Mouse (Mus musculus) heart, postnatal 25 days (tissue): ENCODE measurements around the gene Ppp1r27. TPM values are rescaled to one million over a fixed set of nuclear protein-coding genes. Genes with fewer than 3 reads are reported as not detected.
"Not testable (repeated sequence)": the region's sequence is repeated elsewhere in the genome, so short reads cannot be mapped to it uniquely, and the experiment has no call there.

Experiments
- DNase-seq: peaks from one replicate; pipeline ENCODE4 v3.0.0; 2022; ENCODE audit warnings: low spot score
- intact Hi-C: fragments of 180-260 bp; cut with DNase I; formaldehyde crosslinking; loops from one replicate; pipeline ENCODE4 v1.15.1; 2025
- total RNA-seq, 2 experiments: library from RNA; stranded (reverse); gene quantifications; 2 replicates each; pipeline ENCODE4 v1.2.3; 2021

Gene Ppp1r27
- not detected for total RNA-seq

DNA sequence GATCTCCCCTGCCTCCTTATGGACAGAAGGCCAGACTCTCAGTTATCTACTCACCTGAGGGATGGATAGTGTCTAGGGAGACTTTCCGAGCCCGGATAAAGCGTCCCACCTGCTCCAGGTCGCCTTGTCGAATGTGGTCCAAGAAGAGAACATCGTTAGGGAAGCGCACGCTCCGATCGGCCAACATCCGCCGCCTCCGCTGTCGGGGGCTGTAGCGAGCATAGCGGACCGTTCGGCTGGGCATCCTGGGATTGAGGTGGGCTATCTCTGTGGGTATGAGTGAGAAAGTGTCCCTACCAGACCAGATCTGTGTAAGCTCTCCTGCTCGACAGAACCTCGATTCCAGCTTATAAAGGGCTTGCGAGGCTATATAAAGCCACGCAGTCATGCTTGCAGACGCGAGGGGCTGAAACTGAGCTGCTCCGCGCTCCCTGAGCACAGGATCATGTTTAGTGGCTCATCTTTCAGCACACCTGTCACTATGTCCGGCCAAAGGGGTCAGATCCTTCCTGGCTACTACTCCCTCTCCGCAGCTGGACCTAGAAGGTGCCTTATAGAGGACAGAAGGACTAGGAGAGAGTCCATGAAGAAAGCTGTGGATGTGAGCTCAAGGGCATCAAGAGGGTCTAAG, at the start of gene Ppp1r27:
Ppp1r27 (minus strand) TSS at position 323 of the 631 bp plus-strand sequence.
- no peak for DNase-seq
- intact Hi-C loops: no loop called here

DNA sequence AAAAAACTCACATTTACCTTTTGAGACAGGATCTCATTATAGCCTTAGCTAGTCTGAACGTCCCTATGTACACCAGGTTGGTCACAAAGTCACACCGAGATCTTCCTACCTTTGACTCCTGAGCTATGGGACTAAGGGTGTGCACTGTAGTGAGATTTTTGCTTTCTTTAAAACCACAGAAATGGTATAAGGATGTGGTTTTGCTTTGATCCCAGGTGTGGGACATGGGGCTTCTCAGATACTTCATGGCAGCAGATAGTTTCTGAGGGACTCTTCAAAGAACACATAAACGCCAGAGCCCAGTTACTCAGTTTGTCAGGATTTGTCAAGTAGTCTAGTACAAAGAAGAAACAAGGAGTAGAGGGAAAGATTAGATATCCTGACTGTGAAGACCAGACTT, 49.8 kb upstream of the Ppp1r27 start:
- intact Hi-C loops: no loop called here
- no peak for DNase-seq

DNA sequence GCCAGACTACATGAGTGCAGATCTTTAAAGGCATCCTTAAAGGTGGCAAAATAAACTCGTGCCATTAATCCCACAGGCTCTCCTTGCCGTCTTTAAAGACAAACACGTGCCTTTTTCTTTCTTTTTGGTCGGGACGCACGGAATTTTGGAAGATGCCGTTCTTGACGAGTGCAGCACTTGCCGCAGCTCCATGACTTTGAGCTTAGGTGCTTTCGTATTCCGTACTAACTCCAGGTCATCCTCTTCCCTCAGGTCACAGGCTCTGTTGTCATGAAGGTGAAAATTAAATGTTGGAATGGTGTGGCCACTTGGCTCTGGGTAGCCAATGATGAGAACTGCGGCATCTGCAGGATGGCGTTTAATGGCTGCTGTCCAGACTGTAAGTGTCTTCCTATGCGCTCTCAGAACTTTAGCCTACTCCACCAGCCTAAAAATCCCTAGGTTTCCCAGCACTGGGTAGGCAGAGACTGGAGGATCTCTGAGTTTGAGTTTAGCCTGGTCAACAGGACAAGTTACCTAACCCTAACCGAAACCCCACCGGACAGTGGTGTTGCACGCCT, 48.1 kb upstream of the Ppp1r27 start:
- intact Hi-C loops: no loop called here
- DNase-seq: no peak

DNA sequence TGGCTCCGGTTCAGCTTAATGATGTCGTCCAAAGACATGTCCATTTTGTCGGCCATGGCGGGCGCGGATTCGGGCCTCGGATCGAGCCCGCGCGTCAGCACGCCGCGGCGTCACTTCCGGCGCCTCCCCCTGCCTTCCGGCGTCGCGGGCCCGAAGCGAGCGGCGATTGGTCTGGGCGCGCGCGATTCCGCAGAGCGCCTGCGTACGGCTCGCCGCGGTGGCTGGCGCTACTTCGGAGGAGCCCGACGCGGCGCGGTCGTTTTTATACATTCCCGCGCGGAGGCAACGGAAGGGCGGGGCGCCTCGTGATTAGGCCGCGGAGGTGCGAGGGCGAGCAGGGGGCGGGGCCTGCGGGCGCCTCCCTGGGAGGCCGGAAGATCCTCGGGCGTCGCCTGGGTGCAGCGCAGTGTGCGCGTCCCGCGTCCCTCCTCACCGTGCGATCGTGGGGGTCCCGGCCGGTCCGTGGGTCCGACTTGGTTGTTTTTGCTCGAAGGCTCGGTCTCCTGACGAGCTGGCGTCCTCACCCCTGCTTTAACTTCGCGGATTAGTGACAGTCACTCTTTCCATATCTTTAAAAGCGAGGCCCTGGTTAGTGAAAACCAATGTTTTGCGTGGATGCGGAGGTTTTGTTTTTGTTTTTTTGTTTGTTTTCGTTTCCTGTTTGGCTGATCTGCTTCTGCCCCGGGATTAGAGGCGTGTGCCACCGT, 47.5 kb upstream of the Ppp1r27 start, which contains the start of the genes Alyref and Anapc11:
Alyref (minus strand) TSS at position 83 of the 707 bp plus-strand sequence.
Anapc11 (plus strand) TSS at position 139 of the 707 bp plus-strand sequence.
- DNase-seq: peak; percentile 87
- intact Hi-C loops: no loop called here

DNA sequence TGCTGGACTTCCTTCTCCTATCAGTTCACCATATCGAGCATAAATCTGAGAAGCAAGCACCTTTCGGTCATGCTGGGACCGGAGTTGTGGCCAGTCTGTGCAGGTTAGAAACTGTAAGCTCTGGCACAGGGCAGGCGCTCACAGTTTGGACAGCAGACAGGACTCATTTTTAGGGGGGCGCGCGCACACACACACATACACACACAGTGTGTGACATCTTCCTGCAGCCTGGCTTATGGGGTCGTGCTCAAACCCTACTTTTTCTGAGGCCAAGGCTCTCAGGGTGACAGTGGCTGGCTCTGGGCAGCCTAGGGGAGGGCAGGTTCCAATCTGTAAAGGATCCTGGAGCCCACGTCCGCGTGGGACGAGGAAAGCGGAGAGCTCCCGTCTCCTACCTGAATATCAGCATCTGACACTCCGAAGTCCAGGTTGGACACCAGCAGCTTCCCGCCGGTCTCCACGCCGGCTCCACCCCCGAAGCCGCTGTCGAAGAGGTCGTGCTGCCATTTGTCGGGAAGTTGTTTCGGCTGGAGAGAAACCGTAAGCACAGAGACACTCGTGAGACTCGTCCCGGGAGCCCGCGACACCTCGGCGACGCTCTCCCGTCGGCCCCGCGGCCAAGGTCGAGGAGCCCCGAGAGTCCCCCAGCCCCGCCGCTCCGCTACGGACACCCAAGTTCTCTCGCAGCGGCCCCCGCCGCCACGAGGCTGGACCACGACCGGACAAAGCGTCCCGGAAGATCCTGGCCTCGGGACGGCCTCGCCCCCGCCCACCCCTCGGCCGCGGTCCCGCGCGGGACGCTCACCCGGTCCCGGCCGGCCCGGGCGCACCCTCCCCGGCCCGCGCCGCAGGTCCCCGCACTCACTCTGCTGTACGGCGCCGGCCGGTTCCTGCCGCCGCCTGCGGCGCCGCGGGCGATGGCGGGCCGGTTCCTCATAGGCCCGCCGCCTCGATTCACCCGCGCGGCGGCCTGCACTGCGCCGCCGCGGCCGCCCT, 46.6 kb upstream of the Ppp1r27 start:
- intact Hi-C loops: loop anchor here (2.0 kb wide), 1 partner anchor 15 kb away; no protein-coding TSS in a partner anchor
- DNase-seq: no peak

DNA sequence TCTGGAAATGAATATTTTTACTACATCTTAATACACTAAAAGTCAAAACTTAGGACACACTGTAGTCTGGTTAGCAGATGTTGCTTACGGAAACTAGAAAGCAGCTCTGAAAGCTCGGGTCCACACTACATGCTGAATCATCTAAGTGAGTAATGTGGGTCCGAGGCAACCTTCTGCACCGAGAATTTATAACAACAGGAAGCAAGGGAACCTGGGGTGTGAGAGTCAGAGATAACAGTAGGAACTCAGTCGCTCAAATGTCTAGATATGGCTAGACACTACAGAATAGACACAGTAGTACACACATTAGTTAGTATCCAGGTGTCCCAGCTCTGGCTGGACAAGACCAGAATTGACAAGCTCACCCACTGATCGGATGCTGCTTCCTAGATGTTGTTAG, 37.6 kb upstream of the Ppp1r27 start:
- no peak for DNase-seq
- intact Hi-C loops: no loop called here

DNA sequence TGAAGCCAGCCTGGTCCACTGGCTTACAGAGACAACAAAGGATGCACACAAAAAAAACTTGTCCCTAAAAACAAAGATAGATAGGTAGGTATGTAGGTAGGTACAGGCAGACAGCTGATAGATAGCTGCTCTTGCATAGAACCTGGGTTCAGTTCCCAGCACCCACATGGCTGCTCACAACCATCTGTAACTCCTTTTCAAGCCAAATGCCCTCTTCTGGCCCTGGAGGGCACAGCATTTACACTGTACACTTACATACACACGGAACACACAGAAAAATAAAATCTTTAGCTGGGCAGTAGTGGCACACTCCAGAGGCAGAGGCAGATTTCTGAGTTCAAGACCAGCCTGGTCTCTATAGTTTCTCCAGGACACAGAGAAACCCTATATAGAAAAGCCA, 33.0 kb upstream of the Ppp1r27 start:
- intact Hi-C loops: loop anchor here (2.0 kb wide), 1 partner anchor 13 kb away; no protein-coding TSS in a partner anchor
- no peak for DNase-seq

DNA sequence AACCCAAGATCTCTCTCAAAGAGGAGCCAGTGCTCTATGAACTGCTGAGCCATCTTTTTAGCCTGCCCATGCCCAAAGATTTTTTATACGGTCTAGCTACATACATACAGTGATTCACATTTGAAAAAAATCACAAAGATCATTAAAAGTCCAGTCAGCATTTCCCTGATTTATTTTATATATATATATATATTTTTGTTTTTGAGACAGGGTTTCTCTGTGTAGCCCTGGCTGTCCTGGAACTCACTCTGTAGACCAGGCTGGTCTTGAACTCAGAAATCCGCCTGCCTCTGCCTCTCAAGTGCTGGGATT, 32.0 kb upstream of the Ppp1r27 start:
- DNase-seq: not testable (repeated sequence)
- intact Hi-C loops: loop anchor here (2.0 kb wide), 1 partner anchor 14 kb away; no protein-coding TSS in a partner anchor

DNA sequence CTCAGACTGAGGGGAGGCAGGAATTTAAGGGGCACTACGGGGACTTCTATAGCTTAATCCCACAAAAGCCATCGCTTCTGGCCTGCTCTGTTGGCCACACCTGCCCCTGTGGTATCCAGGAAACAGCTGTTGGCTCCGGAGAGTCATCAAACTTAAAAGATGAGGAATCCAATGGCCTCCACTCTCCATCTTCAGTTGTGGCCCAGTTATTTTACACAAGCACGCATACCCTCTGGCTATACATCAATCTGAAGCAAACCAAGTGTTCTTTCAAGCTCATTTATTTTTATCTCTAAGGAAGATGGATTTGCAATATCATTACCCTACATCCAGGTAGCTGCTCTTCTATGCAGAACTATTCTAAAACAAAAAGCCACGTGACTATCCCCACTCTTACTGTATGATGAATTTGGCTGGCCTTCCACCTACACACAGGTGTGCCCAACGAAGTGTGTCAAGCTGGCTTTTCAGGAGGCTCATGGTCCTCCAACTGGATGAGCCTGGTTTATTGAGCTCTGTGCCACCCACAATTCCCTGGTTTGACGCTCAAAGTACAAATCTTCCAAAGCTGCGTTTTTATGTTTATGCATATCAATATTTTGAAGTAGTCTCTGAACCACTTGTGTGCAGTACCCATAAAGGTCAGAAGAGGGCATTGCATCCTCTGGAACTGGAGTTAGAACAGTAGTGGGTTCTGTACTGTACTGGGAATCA, 31.5 kb upstream of the Ppp1r27 start:
- DNase-seq: no peak
- intact Hi-C loops: loop anchor here (2.0 kb wide), 1 partner anchor 14 kb away; no protein-coding TSS in a partner anchor

DNA sequence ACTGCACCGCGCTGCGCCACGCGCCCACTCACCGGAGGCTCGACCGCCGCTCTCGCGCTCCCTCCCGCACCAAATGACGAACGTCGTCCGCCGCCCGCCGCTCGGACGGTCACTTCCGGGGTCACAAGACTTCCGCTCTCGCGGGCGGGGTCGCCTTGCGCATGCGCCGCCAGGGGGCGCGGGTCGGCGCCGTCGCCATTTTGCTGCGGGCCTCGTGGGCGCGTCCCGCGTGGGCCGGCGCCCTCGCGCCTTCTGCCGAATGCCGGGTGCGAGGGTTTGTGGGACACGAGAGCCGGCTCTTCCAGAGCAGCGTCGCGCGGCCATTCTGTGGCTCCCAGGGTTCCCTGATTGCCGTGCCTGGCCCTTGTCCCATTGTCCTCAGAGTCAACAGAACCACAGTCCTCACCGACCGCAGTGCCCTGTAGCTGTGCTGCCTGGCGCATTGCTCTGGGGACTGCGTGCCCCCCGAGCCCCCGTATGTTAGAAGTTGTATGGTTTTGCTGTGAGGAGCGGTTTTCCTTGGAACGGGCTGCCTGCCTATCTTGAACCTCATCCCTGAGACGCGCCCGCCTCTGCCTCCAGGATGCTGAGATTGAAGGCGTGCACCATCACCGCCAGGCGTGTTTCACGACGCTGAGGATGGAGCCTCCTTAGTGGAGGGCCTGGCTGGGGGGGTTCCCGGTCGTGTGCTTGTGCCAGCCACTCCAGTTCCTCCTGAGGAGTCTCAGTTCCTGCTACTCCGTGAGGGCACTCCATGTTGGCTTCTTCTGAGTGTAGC, 30.7 kb upstream of the Ppp1r27 start, which contains the start of gene Arhgdia:
Arhgdia (minus strand) TSS at position 135 of the 778 bp plus-strand sequence.
- intact Hi-C loops: loop anchor here (2.0 kb wide), 1 partner anchor 15 kb away; no protein-coding TSS in a partner anchor
- DNase-seq: peak; percentile 79

DNA sequence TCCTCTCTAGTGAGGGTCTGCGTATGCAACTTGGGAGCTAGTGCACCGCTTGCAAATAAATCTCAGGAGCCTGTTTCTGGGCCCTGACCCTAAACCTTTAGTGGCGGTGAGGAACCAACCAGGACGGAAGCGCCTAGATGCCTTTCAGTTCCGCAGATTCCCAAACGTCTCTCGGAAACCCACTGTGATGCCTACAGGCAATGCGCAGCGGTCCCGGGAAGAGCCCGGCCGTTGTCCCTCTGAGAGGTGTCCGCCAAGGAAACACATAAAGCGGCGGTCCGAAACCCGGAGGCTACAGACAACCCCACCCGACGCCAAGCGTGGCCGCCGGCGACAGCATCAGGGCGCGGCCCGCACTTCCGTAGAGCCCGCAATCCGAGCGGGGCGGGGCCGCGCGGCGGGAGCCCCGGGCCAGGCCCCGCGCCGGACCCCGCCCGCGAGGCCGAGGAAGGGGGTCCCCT, 30.0 kb upstream of the Ppp1r27 start:
- no peak for DNase-seq
- intact Hi-C loops: no loop called here

DNA sequence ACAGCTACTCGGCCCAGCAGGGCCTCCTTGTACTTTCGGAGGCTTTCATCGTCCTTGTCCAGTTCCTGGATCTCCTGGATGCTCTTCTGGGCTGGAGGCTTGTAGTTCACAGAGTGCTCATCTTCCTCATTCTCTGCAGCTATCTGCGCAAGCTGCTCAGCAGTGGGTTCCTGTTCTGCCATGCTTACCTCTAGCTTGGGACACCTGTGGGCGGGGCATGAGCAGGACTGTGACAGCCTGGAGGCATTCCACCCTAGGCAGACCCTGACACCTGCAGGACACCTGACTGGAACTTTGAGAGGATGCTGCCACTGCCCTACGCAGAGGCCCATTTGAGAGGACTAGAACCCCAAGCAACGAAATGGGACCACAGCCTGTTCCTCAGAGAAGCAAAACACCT, 29.3 kb upstream of the Ppp1r27 start:
- DNase-seq: no peak
- intact Hi-C loops: no loop called here

DNA sequence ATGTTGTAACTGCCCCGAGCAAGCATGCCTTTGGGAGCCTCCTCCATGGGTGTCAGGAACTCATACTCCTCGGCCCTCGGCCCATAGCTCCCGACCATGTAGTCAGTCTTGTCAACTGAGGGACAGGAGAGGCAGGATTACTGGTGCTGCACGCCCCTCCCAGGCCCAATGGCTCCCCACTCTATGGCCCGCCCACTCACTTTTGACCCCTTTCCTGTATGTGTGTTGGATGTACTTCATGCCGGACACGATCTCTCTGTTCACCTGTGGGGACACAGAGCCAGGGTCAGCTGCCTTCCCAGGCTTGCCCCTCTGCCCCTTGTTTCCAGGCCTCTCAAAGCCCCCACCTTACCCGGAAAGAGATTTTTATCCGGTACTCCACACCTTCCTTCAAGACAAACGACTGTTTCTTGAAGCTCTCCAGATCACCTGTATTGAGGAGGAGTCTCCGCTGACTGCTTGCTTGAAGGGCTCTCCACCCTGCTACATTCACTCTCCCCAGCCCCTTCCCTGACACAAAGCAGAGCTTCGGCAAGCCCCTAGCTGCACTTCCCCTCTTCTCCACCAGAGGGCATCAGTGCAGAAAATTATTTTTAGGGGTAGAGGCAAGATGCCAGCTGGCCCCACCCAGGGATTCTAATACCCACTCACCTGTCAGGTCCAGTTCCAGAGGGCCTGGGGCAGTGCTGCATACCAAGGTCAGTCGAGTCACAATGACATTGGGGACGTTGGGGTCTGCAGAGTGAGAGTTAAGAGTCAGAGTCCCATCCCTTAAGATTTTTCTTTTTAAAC, 28.6 kb upstream of the Ppp1r27 start:
- intact Hi-C loops: loop anchor here (1.0 to 2.0 kb wide), 2 partner anchors 33 to 133 kb away; no protein-coding TSS in a partner anchor

DNA sequence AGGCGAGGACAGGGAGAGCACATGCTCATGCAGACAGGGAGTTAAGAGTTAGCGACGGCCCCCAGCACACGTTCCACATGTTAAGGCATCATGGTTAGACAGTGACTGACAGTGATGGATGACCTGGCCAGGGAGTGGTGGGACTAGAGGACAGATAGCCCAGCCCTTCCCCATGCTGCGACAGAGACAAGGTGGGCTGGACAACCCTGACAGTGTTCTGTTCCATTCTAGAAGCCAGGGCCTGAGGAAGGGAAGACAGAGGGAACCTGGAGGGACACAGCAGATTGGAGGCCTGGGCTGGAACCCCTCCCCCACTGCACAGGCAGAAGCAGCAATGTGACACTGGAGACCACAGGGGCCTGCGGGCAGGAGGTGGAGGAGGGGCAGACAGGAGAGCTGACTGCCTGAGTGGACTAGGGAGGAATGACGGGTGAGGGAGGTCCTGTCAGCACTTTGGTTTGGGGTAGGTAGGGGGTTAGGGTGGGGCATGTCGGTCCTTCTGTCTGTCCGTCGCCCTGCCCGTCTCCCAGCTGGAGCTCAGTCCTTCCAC, 27.8 kb upstream of the Ppp1r27 start:
- intact Hi-C loops: loop anchor here (1.0 to 2.0 kb wide), 2 partner anchors 34 to 134 kb away; no protein-coding TSS in a partner anchor
- DNase-seq: no peak

More for the DNA sequence above, 28.6 kb upstream of the Ppp1r27 start:
- DNase-seq: no peak

DNA sequence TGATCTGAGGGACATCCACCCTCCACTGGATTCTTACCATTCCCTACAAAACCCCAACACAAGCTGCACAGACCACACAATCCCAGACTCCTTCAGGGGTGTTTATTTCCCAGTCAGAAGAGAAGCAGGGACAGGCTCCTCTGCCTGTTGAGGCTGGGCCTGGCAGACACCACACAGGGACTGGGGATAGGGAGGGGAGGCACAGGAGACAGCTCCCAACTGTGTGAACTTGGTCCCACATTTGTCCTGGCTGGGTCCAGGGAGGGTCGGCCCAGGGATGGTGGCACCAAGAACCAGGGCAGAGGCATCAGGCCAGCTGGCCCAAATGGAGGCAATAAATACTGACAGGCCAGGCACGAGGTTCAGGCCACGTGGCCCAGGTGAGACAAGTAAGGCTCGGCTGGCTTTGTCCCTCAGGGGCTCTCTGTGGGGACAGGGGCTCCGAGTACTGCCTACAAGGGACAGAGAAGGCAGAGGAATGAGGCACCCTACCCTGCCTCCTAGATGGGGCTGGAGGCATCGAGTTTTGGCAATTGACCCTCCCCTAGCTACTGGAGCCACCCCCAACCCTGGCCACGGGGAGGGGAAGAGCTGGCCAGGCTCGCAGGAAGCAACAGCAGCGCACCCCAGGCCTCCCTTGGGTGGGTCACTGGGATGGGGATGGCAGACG, 27.2 kb upstream of the Ppp1r27 start:
- intact Hi-C loops: loop anchor here (2.0 kb wide), 1 partner anchor 35 kb away; no protein-coding TSS in a partner anchor
- no peak for DNase-seq
